Mouse (Mus musculus): ENCODE results near the gene Stox2.

Gene Stox2

DNA sequence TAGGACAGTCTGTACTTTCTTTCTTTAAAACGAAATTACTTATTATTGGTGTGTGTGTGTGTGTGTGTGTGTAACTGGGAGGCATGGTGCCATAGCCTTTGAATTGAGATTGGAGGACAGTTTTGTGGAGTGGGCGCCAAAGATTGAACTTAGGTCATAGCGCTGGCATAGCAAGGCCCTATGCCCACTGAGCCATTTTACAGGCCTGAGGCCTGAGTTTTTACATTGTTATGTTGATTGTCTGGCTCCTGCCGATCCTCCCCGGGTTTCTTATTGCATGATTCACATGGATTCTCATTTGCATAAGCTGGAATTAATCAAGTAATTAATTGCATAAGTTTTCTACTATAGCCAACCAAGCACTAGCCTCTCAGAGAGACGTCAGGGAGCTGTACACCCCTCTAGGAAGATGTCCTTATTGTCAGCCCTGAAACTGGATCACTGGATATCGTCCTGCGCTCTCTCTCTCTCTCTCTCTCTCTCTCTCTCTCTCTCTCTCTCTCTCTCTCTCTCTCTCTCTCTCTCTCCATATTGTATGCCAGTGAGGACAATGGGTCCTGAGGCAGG, 90.7 kb downstream of the Stox2 start:
- DNase-seq (ENCODE audit: low read depth in 2 of 2, low spot score in 2 of 2): no peak

DNA sequence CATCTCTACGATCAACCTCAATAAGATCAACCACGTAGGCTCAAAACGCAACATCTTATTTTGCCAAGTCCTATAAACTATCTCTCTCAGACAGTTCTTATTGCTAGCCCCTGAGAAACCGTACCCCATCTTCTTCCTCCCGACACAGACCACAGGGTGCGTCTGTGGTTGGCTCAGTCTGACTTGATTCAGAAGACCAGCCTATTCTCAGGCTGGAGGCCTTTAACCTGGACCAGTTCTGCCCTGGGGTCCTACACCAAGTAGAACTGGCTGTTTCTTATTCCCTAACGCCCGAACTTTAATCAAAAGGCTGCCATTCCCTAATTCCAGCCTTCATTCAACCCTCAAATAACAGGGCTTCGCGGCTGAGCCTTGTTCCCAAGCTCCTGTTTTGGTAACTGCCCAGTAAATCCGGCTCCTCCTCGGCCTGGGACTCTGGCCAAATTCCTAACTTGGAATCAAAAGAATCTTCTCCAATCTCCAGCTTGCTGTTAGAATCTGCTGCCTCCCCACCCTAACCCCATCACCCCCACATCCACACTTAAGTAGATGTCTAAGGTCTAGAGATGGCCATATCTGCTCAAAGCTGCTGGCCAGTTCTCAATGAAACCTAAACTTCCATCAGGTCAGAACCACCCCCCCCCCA, 91.5 kb downstream of the Stox2 start:
- no peak for DNase-seq (ENCODE audit: low read depth in 2 of 2, low spot score in 2 of 2)

DNA sequence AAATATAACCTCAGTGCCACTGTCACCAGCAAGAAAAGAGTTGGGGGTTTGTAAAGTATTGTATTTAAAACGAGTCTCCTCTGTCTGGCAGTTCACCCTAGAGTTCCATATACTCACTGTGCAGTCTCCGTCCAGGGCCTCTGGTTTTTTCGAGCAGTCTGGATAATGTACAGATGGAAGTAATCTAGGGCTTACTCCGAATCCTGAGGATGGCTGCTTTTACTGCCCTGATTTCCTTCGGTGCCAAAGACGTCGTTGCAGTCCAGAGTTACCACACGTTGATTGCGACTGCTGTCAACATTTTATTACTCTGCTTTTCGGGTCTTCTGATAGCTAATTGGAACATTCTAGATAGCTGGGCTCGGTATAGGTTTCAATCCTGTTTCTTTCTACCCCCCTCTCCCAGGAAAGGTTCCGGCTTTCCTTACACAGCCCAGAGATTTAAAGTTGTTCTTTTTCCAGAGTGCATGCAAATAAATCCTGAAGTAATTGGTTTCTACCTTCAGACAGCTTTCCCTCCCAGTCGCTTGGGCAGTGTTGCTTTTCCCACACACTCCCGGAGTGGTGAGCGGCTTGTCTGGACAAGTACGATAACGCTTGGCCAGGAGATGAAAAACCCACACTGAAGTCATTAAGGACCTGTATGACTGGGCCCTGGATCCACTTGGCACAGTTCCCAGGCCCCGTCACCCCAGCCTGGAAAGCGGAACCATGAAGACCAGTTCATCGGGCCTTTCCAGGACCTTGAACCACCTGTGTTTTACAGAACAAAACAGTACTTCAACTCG, 94.1 kb downstream of the Stox2 start:
- DNase-seq (ENCODE audit: low read depth in 2 of 2, low spot score in 2 of 2): no peak

DNA sequence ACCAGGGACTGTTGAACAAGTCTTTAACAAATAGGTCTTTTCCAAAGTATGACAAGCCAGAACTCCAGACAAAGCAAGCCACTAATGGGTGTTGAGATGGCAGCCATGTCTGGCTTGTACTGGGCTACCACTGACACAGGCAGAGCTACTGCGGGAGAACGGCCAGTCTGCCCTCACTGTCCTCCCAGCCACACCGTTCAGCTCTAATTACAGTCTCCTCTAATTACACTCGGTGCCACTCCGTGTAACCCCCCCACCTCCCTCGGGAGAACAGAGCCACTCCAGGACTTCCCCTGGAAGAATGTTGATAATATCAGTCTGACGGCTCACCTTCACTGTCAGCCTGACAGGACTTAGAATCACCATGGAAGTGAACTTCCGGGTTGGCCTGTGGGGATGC, 97.1 kb downstream of the Stox2 start:
- no peak for DNase-seq (ENCODE audit: low read depth in 2 of 2, low spot score in 2 of 2)

DNA sequence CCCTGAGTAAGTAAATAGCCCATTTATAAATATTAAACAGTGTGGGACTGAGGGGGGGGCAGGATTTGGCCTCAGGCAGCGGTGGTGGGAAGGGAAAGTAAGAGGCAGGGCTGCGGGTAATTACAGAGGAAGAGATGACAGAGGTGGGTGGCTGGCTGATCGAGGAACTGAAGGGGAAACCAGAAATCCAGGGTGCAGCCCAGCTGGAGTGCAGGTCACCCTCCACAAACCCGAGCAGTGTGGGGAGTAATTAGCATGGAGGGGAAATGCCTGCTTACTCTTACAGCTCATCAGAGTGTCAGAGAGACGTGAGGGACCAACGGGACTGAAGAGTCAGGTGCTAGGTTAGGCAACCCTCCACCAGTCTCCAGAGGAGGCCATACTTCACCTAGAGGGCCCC, 98.4 kb downstream of the Stox2 start:
- DNase-seq (ENCODE audit: low read depth in 2 of 2, low spot score in 2 of 2): no peak

DNA sequence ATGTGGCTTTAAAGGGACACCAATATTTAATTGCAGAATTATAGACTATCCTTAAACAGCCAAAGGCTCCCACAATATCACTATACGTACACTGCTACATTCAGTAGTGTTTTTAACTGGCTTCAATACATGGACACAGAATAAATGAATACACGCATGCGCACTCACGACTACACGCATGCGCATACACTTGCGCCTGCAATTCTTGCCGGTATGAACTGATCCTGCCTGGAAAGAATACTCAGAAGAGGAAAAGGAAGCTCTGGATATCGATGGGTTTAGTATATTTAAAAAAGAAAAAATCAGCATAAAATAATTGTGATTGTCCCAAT, 100.4 kb downstream of the Stox2 start:
- DNase-seq (ENCODE audit: low read depth in 2 of 2, low spot score in 2 of 2): no peak

DNA sequence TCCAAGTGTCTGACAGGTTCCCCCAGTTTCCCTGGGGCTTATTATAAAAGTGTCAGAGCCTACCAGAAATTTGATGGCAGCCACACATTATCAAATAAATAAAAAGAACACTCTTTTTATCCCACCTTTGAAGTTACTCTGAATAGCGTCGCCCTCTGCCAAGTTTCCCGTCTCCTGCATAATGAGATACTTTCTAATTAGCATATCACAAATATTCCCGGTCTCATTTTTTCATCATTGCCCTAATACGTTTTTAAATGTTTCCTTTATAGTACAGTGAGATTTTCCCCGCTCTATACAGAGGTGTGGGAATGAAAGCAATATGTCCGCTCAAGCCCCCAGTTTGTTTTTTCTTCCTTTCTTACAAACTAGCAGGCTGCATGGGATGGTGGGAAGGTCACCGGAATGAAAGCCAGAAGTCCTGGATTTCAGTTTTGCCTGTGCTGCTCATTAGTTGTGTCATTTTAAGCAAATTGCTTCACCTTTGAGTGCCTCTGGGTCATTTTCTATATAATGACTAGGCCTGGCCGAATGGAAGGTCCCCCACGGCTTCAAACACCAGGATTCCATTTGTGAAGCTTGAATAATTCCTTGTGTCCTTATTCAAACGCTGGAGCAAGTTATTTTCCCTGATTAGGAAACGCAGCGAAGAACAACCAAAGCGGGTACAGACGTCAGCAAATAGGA, 100.9 kb downstream of the Stox2 start:
- DNase-seq (ENCODE audit: low read depth in 2 of 2, low spot score in 2 of 2): no peak

DNA sequence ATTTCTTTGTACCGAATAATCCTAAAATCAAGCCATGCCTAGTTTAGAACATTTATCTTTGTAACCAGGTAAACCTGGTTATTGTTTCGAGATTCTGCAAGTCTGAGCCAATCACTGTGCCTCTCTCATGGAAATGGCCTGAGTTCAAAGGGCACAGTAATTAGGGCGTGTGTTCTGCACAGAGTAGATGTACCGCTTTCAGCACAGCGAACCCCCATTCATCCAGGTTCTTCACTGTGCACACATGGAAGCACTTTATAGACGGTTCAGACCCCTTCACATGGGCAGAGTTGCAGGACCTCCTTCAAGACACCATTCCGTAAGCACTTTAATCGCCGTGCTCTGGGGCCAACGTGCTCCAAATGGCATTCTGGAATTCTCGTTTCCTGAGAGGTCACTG, 104.7 kb downstream of the Stox2 start:
- no peak for DNase-seq (ENCODE audit: low read depth in 2 of 2, low spot score in 2 of 2)

DNA sequence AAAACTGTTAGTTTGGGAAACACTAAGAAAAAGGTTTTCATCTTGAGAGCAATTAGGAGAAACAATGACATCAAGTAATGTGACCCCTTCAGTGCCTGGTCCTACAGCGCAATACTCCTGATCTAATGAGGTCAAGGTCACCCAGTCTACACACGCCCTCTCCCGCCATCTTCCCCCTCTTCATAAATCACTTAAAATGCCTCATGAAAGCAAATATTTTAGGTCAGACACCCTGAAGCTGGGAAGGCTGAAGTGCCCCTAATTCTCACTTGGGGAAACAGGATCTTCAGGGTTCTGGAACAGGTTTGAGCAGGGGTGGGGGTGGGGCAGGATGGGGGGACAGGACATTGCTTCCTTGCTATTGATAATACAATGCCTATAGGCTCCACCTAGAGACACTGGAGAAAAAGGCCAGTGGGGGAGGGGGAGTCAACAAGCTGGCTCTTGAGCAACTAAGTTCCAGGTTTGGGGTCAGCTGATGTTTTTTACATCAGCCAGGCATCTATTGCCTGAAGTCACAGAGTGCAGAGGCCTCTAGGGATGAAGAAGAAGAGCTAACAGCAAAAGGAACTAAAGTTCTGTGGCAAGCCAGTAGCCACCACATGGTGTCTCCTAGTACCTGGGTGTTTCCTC, 107.4 kb downstream of the Stox2 start:
- no peak for DNase-seq (ENCODE audit: low read depth in 2 of 2, low spot score in 2 of 2)

DNA sequence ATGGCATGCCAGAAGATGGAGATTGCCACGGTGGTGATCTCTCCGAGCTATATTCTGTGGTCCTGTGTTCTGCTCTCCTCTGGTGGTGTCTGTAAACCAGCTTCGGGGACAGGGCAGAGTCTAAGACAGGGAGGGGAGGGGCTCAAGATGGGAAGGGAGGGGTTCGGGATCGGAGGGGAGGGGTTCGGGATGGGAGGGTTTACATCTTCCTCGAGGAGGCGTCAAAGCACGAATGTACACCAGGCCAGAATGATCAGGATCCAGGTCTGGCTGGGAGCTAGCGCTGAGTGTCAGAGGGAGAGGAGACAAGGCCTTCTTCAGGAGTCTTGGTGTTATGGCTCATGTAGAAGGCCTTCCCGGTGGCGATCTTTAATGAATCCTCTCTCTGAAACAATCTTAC, 109.7 kb downstream of the Stox2 start:
- no peak for DNase-seq (ENCODE audit: low read depth in 2 of 2, low spot score in 2 of 2)

DNA sequence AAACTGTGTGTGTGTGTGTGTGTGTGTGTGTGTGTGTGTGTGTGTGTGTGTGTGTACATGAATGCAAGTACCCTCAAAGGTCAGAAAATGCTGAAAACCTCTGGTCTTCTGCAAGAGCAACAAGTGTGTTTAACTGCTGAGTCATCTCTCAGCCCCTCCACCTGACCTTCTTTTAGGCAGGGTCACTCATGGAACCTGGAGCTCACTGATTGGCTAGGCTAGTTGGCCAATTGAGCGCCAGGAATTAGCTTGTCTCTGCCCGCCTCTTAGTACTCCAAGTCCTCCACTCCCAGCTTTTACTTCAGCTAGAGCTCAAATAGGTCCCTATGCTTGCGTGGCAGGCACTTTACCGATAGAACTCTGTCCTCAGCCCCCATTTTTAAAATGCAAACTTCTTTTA, 110.2 kb downstream of the Stox2 start:
- no peak for DNase-seq (ENCODE audit: low read depth in 2 of 2, low spot score in 2 of 2)

DNA sequence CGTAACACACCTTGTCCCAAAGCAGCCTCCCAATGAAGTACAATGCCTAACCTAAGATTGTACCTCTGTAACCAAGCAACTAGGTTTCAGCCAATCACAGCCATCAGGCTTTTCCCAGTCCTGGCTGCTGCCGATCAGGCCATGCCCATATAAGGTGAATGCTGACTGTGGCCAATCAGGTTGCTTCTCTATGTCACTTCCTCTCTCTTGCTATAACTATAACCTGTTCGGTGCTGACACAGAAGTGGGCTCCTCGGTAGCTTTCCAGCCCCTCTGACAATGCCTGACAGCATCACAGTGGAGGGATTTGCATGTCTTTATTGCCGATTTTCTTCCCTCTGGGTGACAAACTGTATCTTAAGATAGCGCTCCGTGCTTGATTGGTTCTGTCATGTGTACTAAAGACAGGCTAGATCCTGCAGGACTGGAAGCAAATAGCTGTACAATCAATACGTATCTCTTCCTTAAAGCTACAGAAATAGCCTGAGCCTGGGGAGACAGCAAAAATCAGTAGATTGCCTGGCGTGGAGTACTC, 111.9 kb downstream of the Stox2 start:
- no peak for DNase-seq (ENCODE audit: low read depth in 2 of 2, low spot score in 2 of 2)

DNA sequence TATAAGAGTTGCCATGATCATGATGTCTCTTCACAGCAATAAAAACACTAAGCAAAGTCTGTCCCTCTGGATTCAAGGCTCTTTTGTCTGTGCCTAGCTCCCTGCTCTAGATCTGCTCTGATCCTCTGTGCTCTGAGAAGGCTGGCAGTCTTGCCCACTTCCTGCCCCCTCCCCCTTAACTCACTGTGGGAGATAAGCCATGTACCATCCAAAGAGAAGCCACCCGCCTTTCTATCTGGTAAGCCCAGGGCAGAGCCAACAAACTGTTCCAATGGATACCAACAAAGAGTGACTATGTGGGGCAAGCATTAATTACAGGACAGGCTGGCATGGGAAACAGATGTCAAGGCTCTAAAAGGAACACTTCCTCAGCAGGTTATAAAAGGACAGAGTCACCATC, 113.2 kb downstream of the Stox2 start:
- no peak for DNase-seq (ENCODE audit: low read depth in 2 of 2, low spot score in 2 of 2)

DNA sequence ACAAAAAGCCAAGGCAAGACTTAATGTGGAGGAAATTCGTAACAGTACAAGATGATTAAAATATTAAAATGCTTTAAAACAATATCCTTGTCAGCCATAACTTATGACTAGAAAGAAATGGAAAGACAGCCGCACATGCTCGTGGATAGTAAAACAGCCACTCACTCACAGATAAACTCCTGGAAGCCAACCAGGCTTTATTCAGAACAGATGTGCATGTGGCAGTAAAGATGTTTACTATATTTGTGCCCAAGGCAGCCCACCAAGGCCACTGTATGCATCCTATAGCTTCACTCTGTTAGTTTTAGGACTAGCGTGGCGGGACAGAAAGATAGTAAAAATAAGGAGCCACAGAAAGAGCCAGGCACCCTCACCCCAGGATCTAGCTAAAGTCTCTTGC, 115.2 kb downstream of the Stox2 start:
- no peak for DNase-seq (ENCODE audit: low read depth in 2 of 2, low spot score in 2 of 2)

DNA sequence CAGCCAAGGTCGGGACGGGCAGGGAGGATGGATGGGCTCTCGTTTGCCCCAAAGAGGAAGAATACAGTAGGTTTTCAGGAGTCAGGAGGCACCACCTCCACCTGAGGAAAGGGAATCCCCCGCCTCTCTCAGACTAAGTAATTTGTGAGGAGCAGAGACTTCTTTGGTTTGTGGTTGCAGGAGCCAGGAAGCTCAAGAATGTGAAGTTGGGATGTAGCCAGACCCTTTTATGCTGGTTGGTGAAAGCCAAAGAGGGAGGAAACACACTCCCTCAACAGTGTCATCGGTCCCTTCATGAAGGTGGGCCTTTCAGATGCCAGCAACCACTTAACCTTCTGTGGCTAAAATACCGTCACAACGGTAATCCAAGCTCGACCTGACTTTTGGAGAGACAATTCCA, 119.8 kb downstream of the Stox2 start:
- no peak for DNase-seq (ENCODE audit: low read depth in 2 of 2, low spot score in 2 of 2)

DNA sequence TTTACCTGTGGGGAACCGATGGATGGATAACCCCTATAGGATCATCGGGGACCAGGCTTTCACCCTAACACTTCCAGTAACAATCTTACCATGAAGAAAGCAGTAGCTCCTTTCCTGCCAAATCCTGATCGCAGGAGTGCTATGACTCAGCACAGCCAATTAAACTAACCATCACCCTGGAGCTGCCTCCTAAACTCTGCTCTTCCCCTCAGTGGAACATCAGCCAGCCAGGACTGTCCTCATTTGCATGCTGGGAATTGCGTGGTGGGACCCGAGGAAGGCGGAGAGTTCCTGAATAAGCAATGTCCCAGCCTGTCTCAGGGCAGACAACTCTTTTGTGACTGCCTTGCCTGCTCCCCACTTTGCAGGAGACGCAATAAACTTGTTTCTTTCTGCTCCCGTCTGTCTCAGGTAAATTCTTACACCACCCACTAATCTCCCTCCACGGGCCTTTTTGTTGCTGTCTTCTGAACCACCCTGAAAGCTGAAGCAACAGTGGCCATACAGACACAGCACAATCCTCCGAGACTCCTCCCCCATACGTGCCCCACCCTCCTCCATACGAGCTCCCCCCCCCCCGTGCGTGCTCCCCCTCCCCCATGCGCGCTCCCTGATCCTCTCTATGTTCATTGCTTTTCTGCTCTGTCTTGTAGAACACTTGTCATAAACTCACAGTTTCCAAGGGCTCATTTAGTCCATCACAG, 121.9 kb downstream of the Stox2 start:
- DNase-seq (ENCODE audit: low read depth in 2 of 2, low spot score in 2 of 2): no peak

DNA sequence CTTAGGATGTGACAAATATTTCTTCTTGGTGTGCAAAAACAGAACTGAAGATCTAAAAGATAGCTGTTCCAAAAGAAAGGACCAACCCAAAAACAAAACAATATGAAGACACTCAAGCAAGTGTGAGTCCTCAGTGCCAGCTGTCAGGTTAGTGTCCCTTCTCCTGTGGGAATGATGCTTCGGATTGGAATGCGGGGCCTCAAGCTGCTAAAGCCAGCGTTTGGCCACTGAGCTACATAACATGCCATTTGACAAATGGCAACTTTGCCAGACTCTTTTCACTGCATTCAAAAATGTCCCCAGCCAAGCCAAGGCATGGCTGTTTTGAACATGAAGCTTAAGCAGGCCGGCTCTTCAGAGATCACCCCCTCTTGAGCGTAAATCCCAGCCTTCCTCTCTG, 124.9 kb downstream of the Stox2 start:
- DNase-seq (ENCODE audit: low read depth in 2 of 2, low spot score in 2 of 2): no peak

DNA sequence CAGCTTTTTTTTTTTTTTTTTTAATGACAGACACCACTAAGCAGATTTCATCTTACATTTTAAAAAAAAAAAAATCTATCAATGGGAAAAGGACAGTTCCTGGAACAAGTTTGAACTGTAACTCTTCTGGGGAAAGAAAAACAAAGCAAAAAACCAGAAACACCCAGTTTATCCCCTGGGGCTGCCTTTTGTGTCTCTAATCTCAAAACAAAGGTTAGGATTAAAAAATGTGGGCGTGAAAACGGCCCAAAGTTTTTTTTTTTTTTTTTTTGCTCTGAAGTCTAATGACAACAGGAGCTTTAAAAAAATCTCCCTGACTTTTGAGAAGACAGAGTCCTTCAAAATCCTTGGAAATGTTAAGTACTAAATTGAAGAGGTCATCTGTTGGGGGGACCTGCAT, 125.5 kb downstream of the Stox2 start:
- no peak for DNase-seq (ENCODE audit: low read depth in 2 of 2, low spot score in 2 of 2)

DNA sequence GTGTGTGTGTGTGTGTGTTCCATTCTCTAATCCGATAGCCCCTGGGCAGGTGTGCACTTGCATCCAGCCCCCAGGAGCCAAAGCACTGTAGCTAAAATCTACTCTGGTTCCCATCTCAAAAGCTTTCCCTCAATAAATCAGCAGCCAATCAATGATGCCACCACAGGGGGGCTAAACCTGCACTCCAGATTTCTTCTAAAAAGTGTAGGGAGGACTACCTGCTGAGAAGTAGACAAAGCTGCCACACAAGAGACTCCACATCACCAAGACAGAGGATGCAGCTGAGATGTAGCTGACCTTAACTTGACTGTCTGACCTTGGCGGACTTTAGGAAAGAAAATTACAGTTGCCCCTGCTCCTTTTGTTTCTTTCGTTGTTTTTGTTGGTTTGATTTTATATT, 127.7 kb downstream of the Stox2 start:
- no peak for DNase-seq (ENCODE audit: low read depth in 2 of 2, low spot score in 2 of 2)

DNA sequence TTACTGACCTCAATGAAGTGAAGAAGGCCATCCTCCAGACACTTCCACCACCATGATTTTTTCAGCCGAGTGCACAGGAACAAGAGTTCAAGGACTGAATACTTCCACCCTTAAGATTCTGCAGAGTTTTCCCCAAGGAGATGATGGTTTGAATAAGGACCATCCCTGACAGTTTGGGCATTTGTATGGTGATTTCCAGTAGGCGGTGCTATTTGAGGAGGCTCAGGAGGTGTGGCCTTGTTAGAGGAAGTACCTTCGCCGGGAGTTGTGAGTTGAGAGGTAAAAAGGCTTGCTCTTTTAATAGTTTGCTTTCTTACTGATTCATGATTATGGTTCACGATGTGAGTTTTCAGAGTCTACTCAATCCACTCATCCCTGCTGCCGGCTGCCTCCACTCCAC, 138.0 kb downstream of the Stox2 start:
- DNase-seq (ENCODE audit: low read depth in 2 of 2, low spot score in 2 of 2): no peak

DNA sequence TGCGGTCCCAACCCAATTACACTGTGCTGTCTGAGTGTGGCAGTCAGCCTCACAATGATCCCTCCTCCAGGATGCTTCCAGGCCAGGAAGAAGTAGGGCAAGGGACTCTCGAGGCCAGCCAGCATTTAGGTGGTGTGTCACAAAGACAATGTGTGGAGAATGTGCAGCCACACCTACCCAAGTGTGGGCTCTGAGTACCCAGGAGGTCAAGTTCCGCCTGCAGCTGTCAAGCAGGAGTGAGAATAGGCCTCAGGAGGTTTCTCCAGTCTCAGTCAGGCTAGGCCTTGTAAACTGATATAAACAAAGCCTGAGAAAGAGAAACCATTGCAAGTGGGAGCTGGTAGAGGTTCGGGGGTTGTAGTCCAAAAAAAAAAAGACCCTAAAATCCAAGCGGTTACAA, 139.8 kb downstream of the Stox2 start:
- no peak for DNase-seq (ENCODE audit: low read depth in 2 of 2, low spot score in 2 of 2)
